Mouse (Mus musculus) CH12.LX (cell line): ENCODE results near the gene Sall1. TPM values are rescaled to one million over a fixed set of nuclear protein-coding genes. Genes with fewer than 3 reads are reported as not detected.

Source experiments
- DNase-seq: peaks from one replicate; pipeline ENCODE4 v3.0.0-alpha.2; 2013; ENCODE audit errors: extremely low read depth
- H3K27ac ChIP-seq: 2 replicates; pipeline ENCODE4 v1.5.1; 2012; ENCODE audit warnings: low read depth, mild to moderate bottlenecking, control low read depth, moderate library complexity; ENCODE audit not compliant: insufficient read depth
- H3K27me3 ChIP-seq: replicated peaks from 2 replicates; pipeline ENCODE3; 2012; ENCODE audit warnings: inconsistent platforms
- H3K36me3 ChIP-seq, 2 experiments: replicated peaks in 1 of 2; 2 replicates each; pipeline versions ENCODE3 to v1.6.1; 2012; ENCODE audit warnings: inconsistent platforms in 1 of 2, low read length in 1 of 2, mild to moderate bottlenecking in 1 of 2, mixed read lengths in 1 of 2, moderate library complexity in 1 of 2; ENCODE audit not compliant: control insufficient read depth in 1 of 2, insufficient read depth in 1 of 2
- H3K4me1 ChIP-seq, 2 experiments: 2 replicates each; pipeline ENCODE4 v1.6.1; 2012; ENCODE audit warnings: inconsistent platforms in 1 of 2, moderate library complexity in 1 of 2; ENCODE audit not compliant: insufficient read depth in 2 of 2, control insufficient read depth in 1 of 2
- H3K4me2 ChIP-seq: 2 replicates; pipeline ENCODE4 v1.6.1; 2012; ENCODE audit warnings: low read depth, mild to moderate bottlenecking, control low read depth; ENCODE audit not compliant: poor library complexity, insufficient read depth, severe bottlenecking
- H3K4me3 ChIP-seq, 3 experiments: fragments of 150-350 bp in 1 of 3; sonication (generic) in 1 of 3; replicated peaks in 1 of 3; 2 replicates each; pipeline versions ENCODE3 to v1.5.1; 2011 to 2012; ENCODE audit warnings: low read depth in 2 of 3, low read length in 2 of 3, mild to moderate bottlenecking in 2 of 3, moderate library complexity in 2 of 3, control low read depth in 1 of 3, improper control_type of control experiment in 1 of 3, inconsistent platforms in 1 of 3, mixed read lengths in 1 of 3; ENCODE audit not compliant: poor library complexity in 1 of 3
- H3K79me2 ChIP-seq: replicated peaks from 2 replicates; pipeline ENCODE4 v1.6.1; 2012; ENCODE audit warnings: mild to moderate bottlenecking, moderate library complexity; ENCODE audit not compliant: control insufficient read depth, poor library complexity, insufficient read depth, severe bottlenecking; ENCODE audit errors: extremely low read depth
- H3K9ac ChIP-seq: 2 replicates; pipeline ENCODE4 v1.6.1; 2012; ENCODE audit warnings: low read depth, mild to moderate bottlenecking, control low read depth, moderate library complexity; ENCODE audit not compliant: insufficient read depth
- H3K9me3 ChIP-seq: replicated peaks from 2 replicates; pipeline ENCODE3; 2012; ENCODE audit warnings: low read length, inconsistent platforms, mixed read lengths
- BHLHE40 ChIP-seq: IDR thresholded peaks from 2 replicates; pipeline ENCODE4 v1.6.1; 2011; ENCODE audit warnings: mild to moderate bottlenecking, low read depth, low read length, improper control_type of control experiment
- CHD2 ChIP-seq: IDR thresholded peaks from 2 replicates; pipeline ENCODE4 v1.6.1; 2011; ENCODE audit warnings: low read length, improper control_type of control experiment
- EP300 ChIP-seq: IDR thresholded peaks from 2 replicates; pipeline ENCODE4 v1.6.1; 2011; ENCODE audit warnings: low read length, improper control_type of control experiment
- ETS1 ChIP-seq: conservative IDR thresholded peaks from 2 replicates; pipeline ENCODE4 v1.6.1; 2012; ENCODE audit warnings: low read depth, mild to moderate bottlenecking, inconsistent platforms, low read length, improper control_type of control experiment, moderate library complexity
- HCFC1 ChIP-seq: IDR thresholded peaks from 2 replicates; pipeline ENCODE4 v1.6.1; 2012; ENCODE audit warnings: low read depth, mild to moderate bottlenecking, inconsistent platforms, low read length, improper control_type of control experiment
- MAFK ChIP-seq: IDR thresholded peaks from 2 replicates; pipeline ENCODE4 v1.6.1; 2011; ENCODE audit warnings: low read length, improper control_type of control experiment; ENCODE audit not compliant: insufficient replicate concordance
- MYC ChIP-seq: IDR thresholded peaks from 2 replicates; pipeline ENCODE4 v1.6.1; 2011; ENCODE audit warnings: low read depth, mild to moderate bottlenecking, improper control_type of control experiment, low read length
- NELFE ChIP-seq: IDR thresholded peaks from 2 replicates; pipeline ENCODE4 v1.6.1; 2011; ENCODE audit warnings: low read depth, low read length, improper control_type of control experiment
- POLR2AphosphoS2 ChIP-seq: IDR thresholded peaks from 2 replicates; pipeline ENCODE4 v1.6.1; 2011; ENCODE audit warnings: low read depth, low read length, improper control_type of control experiment
- RAD21 ChIP-seq: IDR thresholded peaks from 2 replicates; pipeline ENCODE4 v1.6.1; 2011; ENCODE audit warnings: low read depth, mild to moderate bottlenecking, low read length, improper control_type of control experiment, moderate library complexity
- UBTF ChIP-seq: IDR thresholded peaks from 2 replicates; pipeline ENCODE4 v1.6.1; 2012; ENCODE audit warnings: low read depth, mild to moderate bottlenecking, inconsistent platforms, low read length, improper control_type of control experiment, moderate library complexity
- USF1 ChIP-seq: IDR thresholded peaks from 2 replicates; pipeline ENCODE4 v1.6.1; 2014; ENCODE audit warnings: low read depth, mild to moderate bottlenecking, inconsistent platforms, low read length, improper control_type of control experiment
- USF2 ChIP-seq: conservative IDR thresholded peaks from 2 replicates; pipeline ENCODE4 v1.6.1; 2011; ENCODE audit warnings: low read depth, low read length, improper control_type of control experiment
- ZC3H11A ChIP-seq: IDR thresholded peaks from 2 replicates; pipeline ENCODE4 v1.6.1; 2012; ENCODE audit warnings: low read depth, mild to moderate bottlenecking, inconsistent platforms, low read length, improper control_type of control experiment
- ZKSCAN1 ChIP-seq: IDR thresholded peaks from 2 replicates; pipeline ENCODE4 v1.6.1; 2012; ENCODE audit warnings: low read depth, inconsistent platforms, low read length, improper control_type of control experiment, borderline replicate concordance
- ZNF384 ChIP-seq: IDR thresholded peaks from 2 replicates; pipeline ENCODE4 v1.6.1; 2012; ENCODE audit warnings: low read depth, low read length, improper control_type of control experiment, inconsistent platforms
- dilution Hi-C: fragments of 300-500 bp; cut with MboI; formaldehyde crosslinking; loops from 2 replicates; pipeline ENCODE4 v1.14.3; 2020; ENCODE audit warnings: low sequenced_read_pairs; ENCODE audit not compliant: extremely low pct_unique_long_range_greater_than_20kb, extremely low pct_ligation_motif_present
- in situ Hi-C: fragments of 300-500 bp; cut with MboI; formaldehyde crosslinking; loops from 3 replicates; pipeline ENCODE4 v1.14.3; 2019; ENCODE audit warnings: low sequenced_read_pairs, low pct_ligation_motif_present, low pct_unique_long_range_greater_than_20kb, mixed read lengths
- polyA plus RNA-seq: library from polyadenylated mRNA; unstranded; fragments of >175 nt; gene quantifications from 2 replicates; pipeline ENCODE4 v1.2.1, GENCODE M21; 2012; ENCODE audit warnings: low read depth; ENCODE audit not compliant: insufficient read length
- total RNA-seq, 2 experiments: library from RNA; depleted of rRNA; stranded (reverse); fragments of 300-350 nt in 1 of 2; fragments of >200 nt in 1 of 2; gene quantifications; 2 replicates each; pipeline ENCODE4 v1.2.3; 2012 to 2014

Sall1 gene
- total and polyA plus RNA-seq, 3 experiments = not detected

GRCm38 (mm10) chr8:89039890-89040289 lies 4.1 kb downstream of the Sall1 start:
- no peaks in the 10 kb centered on the region for H3K4me1 ChIP-seq
- no peaks in the 10 kb centered on the region for H3K36me3 ChIP-seq
- no peaks in the 10 kb centered on the region for H3K27me3 ChIP-seq
- no peak overlapping the region for H3K4me2 ChIP-seq
- H3K4me3 ChIP-seq = no peak overlapping the region
- dilution Hi-C loops (no loop called here), in situ Hi-C loops (no loop called here)
- H3K27ac ChIP-seq = no peak overlapping the region
- H3K9ac ChIP-seq = no peak overlapping the region
- TF ChIP-seq UBTF (no peak), ETS1 (no peak), EP300 (no peak), POLR2AphosphoS2 (no peak), MAFK (no peak), ZNF384 (no peak)
- H3K9me3 ChIP-seq = peaks cover 39% of the 10 kb centered on the region
- no peaks in the 10 kb centered on the region for H3K79me2 ChIP-seq
- no peak for DNase-seq

- Histone ChIP-seq H3K9ac (no peak overlapping the region), H3K79me2 (no peaks in the 10 kb centered on the region), H3K27ac (no peak overlapping the region), H3K27me3 (no peaks in the 10 kb centered on the region), H3K36me3 (no peaks in the 10 kb centered on the region), H3K9me3 (peaks cover 32% of the 10 kb centered on the region), H3K4me1 (no peaks in the 10 kb centered on the region), H3K4me2 (no peak overlapping the region), H3K4me3 (no peak overlapping the region)
- in situ Hi-C loops (no loop called here), dilution Hi-C loops (no loop called here)
- TF ChIP-seq ZC3H11A (no peak), USF2 (no peak), CHD2 (no peak)
- no peak for DNase-seq
Observed at GRCm38 (mm10) chr8:89038920-89039319, 5.0 kb downstream of the Sall1 start.

- TF ChIP-seq USF1 (no peak), NELFE (no peak), ZKSCAN1 (no peak), ETS1 (no peak), MYC (no peak), BHLHE40 (no peak), RAD21 (no peak), HCFC1 (no peak)
- H3K27ac ChIP-seq = no peak overlapping the region
- H3K4me2 ChIP-seq = no peak overlapping the region
- dilution Hi-C loops (no loop called here), in situ Hi-C loops (no loop called here)
- H3K36me3 ChIP-seq = no peaks in the 10 kb centered on the region
- no peaks in the 10 kb centered on the region for H3K27me3 ChIP-seq
- H3K4me3 ChIP-seq = no peak overlapping the region
- H3K9me3 ChIP-seq = peaks cover 26% of the 10 kb centered on the region
- H3K4me1 ChIP-seq = no peaks in the 10 kb centered on the region
- H3K9ac ChIP-seq = no peak overlapping the region
- DNase-seq = no peak
- no peaks in the 10 kb centered on the region for H3K79me2 ChIP-seq
Observed at GRCm38 (mm10) chr8:89037536-89038236, 6.3 kb downstream of the Sall1 start.
